Mouse (Mus musculus) liver, embryonic 12.5 days (tissue): ENCODE measurements around the gene Mrps5. TPM values are rescaled to one million over a fixed set of nuclear protein-coding genes. Genes with fewer than 3 reads are reported as not detected.

ENCODE experiments used
- ATAC-seq: fragments of 200-750 bp; cut with Nextera tagmentation; 2 replicates; pipeline ENCODE4 v1.8.0; 2017; ENCODE audit warnings: moderate number of reproducible peaks, mild to moderate bottlenecking, moderate library complexity
- H3K27ac ChIP-seq: fragments of 300-500 bp; sonication (generic); 2 replicates; pipeline ENCODE4 v1.5.1; 2016; ENCODE audit warnings: mild to moderate bottlenecking
- H3K27me3 ChIP-seq: fragments of 300-500 bp; sonication (generic); replicated peaks from 2 replicates; pipeline ENCODE4 v1.6.1; 2016; ENCODE audit warnings: mild to moderate bottlenecking, moderate library complexity
- H3K36me3 ChIP-seq: fragments of 300-500 bp; sonication (generic); 2 replicates; pipeline ENCODE4 v1.6.1; 2016; ENCODE audit warnings: mild to moderate bottlenecking, moderate library complexity
- H3K4me1 ChIP-seq: fragments of 300-500 bp; sonication (generic); 2 replicates; pipeline ENCODE4 v1.6.1; 2016
- H3K4me2 ChIP-seq: fragments of 300-500 bp; sonication (generic); 2 replicates; pipeline ENCODE4 v1.6.1; 2016; ENCODE audit warnings: mild to moderate bottlenecking, moderate library complexity
- H3K4me3 ChIP-seq: fragments of 300-500 bp; sonication (generic); 2 replicates; pipeline ENCODE4 v1.5.1; 2016; ENCODE audit warnings: mild to moderate bottlenecking, moderate library complexity
- H3K9ac ChIP-seq: fragments of 300-500 bp; sonication (generic); 2 replicates; pipeline ENCODE4 v1.6.1; 2016; ENCODE audit warnings: mild to moderate bottlenecking, moderate library complexity
- H3K9me3 ChIP-seq: fragments of 300-500 bp; sonication (generic); replicated peaks from 2 replicates; pipeline ENCODE4 v1.6.1; 2016; ENCODE audit warnings: mild to moderate bottlenecking, moderate library complexity
- WGBS: fragments of 180-500 bp; shearing (Covaris S2); methylation state at CpG from one replicate; pipeline ENCODE4 v1.1.7; 2016; ENCODE audit not compliant: insufficient replicate concordance; 5-methylcytosine and 5-hydroxymethylcytosine counted together
- polyA plus RNA-seq: library from polyadenylated mRNA; unstranded; fragments of >200 nt; fragmentation: Nextera tagmentation; extraction: Ambion mirVana; gene quantifications from 2 replicates; pipeline ENCODE4 v1.2.1, GENCODE M21; 2016

Gene Mrps5
- 132 and 134 TPM in 2 replicates for polyA plus RNA-seq

DNA sequence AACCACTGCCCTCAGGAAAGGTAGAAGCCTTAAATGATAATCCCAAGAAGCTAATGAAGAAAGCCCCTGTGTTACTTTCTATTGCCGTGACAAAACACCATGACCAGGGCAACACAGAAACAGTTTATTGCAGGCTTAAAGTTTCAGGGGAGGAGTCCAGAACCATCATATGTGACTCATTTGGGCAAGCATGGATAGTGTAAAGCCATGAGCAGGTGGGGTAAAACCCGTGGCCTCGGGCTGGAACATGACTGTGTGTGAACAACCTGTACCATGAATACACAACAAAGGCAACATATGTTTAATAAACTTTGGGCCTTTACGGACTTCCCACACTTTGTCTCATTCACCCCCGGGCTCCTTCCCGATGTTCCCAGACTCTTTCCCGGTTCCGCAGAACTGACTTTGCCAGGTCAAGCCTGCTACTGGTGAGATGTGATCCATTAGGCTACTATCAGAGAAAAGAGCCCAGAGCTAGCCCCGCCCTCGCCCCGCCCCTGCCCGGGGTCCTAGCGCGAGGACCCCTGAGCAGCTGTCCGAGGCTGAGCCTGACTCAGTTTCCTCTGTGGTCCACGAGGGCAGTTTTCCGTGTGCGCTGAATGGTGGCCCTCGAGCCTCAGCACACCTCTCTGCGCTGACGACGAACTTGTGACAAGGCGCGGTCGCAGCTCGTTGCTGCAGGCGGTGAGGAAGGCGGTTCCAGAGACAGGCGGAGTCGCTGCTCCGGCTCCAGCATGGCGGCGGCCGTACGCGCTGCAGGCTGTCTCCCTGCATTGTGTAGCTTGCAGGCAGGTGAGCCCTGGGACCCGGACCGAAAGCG is at the start of gene Mrps5, which contains the start of gene Zfp661:
Gene Mrps5 (plus strand): TSS at position 529 of the 820 bp plus-strand sequence.
Gene Zfp661 (minus strand): TSS at position 401 of the 820 bp plus-strand sequence.
- 4% methylated on average over 39 of the region's 39 CpGs for WGBS
- Histone ChIP-seq H3K4me2 (peak within 1 kb of the TSS; percentile 78), H3K36me3 (peaks cover 13% of the 10 kb centered on the region), H3K27ac (peak within 1 kb of the TSS; percentile 87), H3K27me3 (no peaks in the 10 kb centered on the region), H3K4me3 (peak within 1 kb of the TSS; percentile 87), H3K4me1 (peaks cover 46% of the 10 kb centered on the region), H3K9ac (peak within 1 kb of the TSS; percentile 76), H3K9me3 (no peaks in the 10 kb centered on the region)
- ATAC-seq: peak; percentile 84

DNA sequence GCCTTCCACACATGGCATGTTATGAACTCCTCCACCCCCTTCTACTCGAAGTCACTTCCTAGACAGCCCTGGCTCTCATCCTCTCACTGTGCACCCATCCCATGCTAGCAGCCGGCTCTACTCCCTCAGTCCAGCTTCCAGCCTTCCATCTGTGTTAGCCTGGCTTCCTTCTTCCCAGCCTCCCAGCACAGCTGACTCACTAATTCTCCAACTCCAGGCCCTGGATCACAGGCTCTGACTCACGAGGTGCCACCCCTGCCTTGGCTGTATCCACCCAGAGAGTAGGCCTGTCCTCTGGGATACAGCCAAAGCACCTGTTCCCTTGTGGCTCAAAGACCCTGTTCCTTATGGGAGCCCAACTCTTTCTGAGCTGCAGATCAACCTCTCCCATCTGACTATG is 49.5 kb upstream of the Mrps5 start:
- Histone ChIP-seq H3K4me2 (no peak overlapping the region), H3K36me3 (no peaks in the 10 kb centered on the region), H3K4me3 (no peak overlapping the region), H3K27ac (no peak overlapping the region), H3K9ac (no peak overlapping the region), H3K9me3 (no peaks in the 10 kb centered on the region), H3K4me1 (0 out of 2 replicates have a peak, but pooled peaks cover 5% of the 10 kb centered on the region), H3K27me3 (peaks cover 54% of the 10 kb centered on the region)
- 36% methylated on average over 3 of the region's 3 CpGs for WGBS
- no peak for ATAC-seq

DNA sequence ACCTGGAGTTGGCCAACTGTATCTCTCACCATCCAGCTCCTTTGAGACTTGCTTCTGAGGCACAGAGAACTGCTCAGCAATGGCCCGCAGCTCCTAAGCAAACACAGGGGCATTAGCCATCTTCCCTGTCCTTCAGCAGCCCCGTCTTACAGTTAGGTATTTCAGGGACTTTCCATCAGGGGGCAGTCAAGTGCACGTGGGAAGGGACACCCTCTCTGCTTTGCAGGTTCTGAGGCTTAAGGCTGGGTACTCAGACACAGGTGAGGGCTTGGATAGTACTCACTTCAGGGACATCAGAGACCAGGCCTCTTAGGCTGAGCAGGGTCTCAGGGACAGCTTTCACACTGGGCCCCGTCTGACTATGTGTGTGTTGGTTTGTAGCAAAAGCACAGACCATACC is 47.5 kb upstream of the Mrps5 start:
- ATAC-seq: no peak
- peaks cover 71% of the 10 kb centered on the region for H3K27me3 ChIP-seq
- H3K4me3 ChIP-seq: no peak overlapping the region
- 0 out of 2 replicates have a peak, but pooled peaks cover 5% of the 10 kb centered on the region for H3K4me1 ChIP-seq
- no peaks in the 10 kb centered on the region for H3K9me3 ChIP-seq
- H3K9ac ChIP-seq: no peak overlapping the region
- no peaks in the 10 kb centered on the region for H3K36me3 ChIP-seq
- no peak overlapping the region for H3K4me2 ChIP-seq
- WGBS: 28% methylated on average over 4 of the region's 4 CpGs
- H3K27ac ChIP-seq: no peak overlapping the region

DNA sequence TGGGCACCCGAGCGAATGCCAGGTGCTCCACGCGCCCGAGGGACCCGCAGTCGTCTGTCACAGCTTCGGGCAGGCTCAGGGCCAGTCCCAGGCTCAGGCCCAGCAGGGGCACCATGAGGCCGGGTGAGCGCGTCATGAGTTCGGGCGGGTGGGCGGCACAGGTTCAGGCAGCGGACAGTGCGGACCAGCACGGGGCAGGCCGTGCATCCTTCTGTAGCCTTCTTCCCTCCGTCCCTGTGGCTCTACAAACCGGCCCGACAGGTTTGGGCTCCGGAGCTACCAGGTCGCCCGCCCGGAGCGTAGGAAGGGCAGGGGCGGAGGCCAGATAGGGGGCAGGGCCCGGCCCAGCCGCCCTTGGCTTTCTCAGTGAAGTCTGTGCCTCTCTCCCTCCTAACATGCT is 45.8 kb upstream of the Mrps5 start, which contains the start of gene Prom2:
Gene Prom2 (minus strand): TSS at position 283 of the 400 bp plus-strand sequence.
- Histone ChIP-seq H3K4me1 (0 out of 2 replicates have a peak, but pooled peaks cover 5% of the 10 kb centered on the region), H3K9ac (no peak within 1 kb of the TSS), H3K27ac (no peak within 1 kb of the TSS), H3K27me3 (peaks cover 88% of the 10 kb centered on the region), H3K9me3 (no peaks in the 10 kb centered on the region), H3K36me3 (no peaks in the 10 kb centered on the region), H3K4me2 (peak within 1 kb of the TSS; percentile 14; the same call in 1 of the 2 replicates), H3K4me3 (no peak within 1 kb of the TSS)
- ATAC-seq: no peak
- 6% methylated on average over 29 of the region's 29 CpGs for WGBS

DNA sequence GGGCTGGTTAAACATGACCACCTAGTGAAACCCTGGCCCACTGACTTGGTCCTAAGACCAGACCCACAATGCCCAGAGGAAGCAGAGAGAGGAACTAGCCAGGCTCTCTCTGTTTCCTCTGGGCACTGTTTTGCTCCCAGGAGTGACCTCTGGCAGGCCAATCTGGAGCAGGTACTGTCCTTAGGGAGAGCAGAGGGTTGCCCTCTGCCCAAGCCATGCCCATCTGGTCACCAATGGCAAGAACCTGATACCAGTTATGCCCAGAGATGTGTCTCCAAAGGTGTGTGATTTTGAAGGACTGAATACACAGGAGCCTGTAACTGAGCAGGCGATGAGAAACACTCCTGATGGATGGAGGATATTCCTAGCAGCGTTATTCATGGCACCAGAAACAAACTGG is 45.3 kb upstream of the Mrps5 start:
- Histone ChIP-seq H3K27me3 (peaks cover 92% of the 10 kb centered on the region), H3K4me3 (no peak overlapping the region), H3K9ac (no peak overlapping the region), H3K4me1 (0 out of 2 replicates have a peak, but pooled peaks cover 5% of the 10 kb centered on the region), H3K9me3 (no peaks in the 10 kb centered on the region), H3K4me2 (no peak overlapping the region), H3K36me3 (no peaks in the 10 kb centered on the region), H3K27ac (no peak overlapping the region)
- ATAC-seq: no peak
- WGBS: 56% methylated on average over 2 of the region's 2 CpGs

DNA sequence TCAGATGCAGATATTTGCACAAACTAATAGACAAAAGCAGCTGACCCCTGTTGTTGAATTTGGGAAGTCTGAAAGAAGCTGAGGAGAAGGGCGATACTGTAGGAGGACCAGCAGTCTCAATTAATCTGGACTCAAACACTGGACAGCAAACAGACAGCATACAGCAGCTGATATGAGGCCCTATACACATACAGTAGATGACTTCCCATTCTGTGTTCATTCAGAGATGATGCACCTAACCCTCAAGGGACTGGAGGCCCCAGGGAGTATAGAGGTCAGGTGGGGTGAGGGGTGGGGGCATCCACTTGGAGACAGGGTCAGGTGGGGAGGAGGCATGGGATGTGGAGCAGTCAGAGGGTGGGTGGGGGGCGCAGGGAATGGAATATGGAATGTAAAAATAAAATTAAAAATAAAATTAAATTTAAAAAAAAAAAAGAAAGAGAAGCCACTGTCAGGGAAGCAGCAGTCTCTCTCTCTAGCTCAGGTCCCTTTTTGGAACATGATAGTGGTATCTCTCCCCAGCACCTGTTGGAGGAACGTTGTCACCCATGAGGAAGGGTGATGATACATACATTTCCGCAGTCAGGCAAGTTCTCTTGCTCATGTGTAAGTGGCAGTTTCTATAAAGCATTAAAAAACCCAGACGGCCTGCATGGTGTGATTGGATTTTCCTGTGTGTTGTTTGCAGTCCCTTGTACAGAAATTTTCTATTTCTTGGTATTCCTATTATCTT is 38.5 kb upstream of the Mrps5 start:
- H3K27ac ChIP-seq: peak overlapping the region; percentile 72
- H3K9ac ChIP-seq: 0 out of 2 replicates have a peak overlapping the region, but pooled peaks have one; percentile 28
- ATAC-seq: peak; percentile 91

DNA sequence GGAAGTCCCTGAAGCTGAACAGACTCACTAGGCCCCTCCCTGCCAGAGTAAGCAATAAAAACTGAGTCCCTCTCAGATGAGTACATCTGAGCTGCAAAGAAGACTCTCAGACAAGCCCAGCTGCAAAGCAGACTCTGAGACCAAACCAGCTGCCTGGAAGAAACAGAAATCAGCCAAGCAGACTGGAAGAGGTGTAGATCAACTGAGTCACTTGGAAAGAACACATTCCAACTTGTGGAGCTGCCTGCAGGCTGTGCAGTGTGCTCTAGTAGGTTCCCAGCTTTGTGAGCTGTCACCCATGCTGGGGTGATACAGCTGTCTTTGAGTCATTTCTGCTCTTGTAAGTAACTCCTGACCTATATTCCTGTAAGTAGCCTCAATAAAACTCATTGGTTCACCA is 37.3 kb upstream of the Mrps5 start:
- Histone ChIP-seq H3K27me3 (peaks cover 30% of the 10 kb centered on the region), H3K4me2 (no peak overlapping the region), H3K9ac (no peak overlapping the region), H3K9me3 (no peaks in the 10 kb centered on the region), H3K4me3 (no peak overlapping the region), H3K27ac (no peak overlapping the region), H3K36me3 (no peaks in the 10 kb centered on the region), H3K4me1 (peaks cover 14% of the 10 kb centered on the region; the same call in 1 of the 2 replicates)
- ATAC-seq: no peak

More for the DNA sequence above, 38.5 kb upstream of the Mrps5 start:
- Histone ChIP-seq H3K4me1 (peaks cover 14% of the 10 kb centered on the region; the same call in 1 of the 2 replicates), H3K36me3 (no peaks in the 10 kb centered on the region), H3K4me2 (peak overlapping the region; percentile 34), H3K27me3 (peaks cover 34% of the 10 kb centered on the region), H3K9me3 (no peaks in the 10 kb centered on the region), H3K4me3 (no peak overlapping the region)
- WGBS: 35% methylated on average over 5 of the region's 5 CpGs

DNA sequence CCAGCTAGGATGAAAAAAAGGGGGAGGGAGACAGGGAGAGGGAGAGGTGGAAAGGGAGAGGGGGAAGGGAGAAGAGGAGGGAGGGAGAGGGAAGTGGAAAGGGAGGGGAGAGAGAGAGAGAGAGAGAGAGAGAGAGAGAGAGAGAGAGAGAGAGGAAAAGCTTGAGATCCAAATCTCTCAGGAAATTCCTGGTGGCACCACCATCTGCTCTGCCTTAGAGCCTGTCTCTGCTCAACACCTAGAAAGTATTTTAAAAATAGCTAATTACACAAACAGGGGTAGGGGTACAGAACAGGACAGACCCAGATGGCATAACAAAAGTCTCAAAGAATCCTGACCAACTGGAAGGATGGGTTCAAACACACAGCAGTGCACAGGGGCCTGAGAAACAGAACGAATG is 36.6 kb upstream of the Mrps5 start:
- WGBS: 33% methylated on average over 1 of the region's 1 CpGs
- Histone ChIP-seq H3K9me3 (no peaks in the 10 kb centered on the region), H3K4me2 (no peak overlapping the region), H3K27me3 (peaks cover 22% of the 10 kb centered on the region), H3K36me3 (no peaks in the 10 kb centered on the region), H3K4me3 (no peak overlapping the region), H3K4me1 (peaks cover 14% of the 10 kb centered on the region; the same call in 1 of the 2 replicates), H3K9ac (no peak overlapping the region), H3K27ac (no peak overlapping the region)
- ATAC-seq: no peak

DNA sequence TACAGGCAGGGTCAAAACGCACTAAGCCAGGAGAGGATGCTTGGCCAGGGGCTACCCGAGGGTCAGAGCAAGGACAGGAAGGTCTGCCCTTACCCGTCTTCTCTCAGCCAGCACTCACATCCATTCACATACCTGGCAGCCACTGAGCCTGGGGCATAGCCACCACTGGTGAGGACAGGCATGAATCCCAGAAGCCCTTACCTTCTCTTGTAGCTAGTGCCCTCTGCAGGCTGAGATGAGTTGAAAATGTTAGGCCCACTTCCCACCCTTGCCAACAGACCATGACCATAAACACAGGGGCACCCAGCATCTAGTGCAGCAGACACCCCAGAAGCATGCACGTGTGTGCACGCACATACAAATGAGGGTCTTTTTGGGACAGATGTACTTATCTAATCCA is 35.9 kb upstream of the Mrps5 start:
- WGBS: 37% methylated on average over 5 of the region's 5 CpGs
- H3K4me1 ChIP-seq: peaks cover 14% of the 10 kb centered on the region; the same call in 1 of the 2 replicates
- no peak overlapping the region for H3K4me2 ChIP-seq

DNA sequence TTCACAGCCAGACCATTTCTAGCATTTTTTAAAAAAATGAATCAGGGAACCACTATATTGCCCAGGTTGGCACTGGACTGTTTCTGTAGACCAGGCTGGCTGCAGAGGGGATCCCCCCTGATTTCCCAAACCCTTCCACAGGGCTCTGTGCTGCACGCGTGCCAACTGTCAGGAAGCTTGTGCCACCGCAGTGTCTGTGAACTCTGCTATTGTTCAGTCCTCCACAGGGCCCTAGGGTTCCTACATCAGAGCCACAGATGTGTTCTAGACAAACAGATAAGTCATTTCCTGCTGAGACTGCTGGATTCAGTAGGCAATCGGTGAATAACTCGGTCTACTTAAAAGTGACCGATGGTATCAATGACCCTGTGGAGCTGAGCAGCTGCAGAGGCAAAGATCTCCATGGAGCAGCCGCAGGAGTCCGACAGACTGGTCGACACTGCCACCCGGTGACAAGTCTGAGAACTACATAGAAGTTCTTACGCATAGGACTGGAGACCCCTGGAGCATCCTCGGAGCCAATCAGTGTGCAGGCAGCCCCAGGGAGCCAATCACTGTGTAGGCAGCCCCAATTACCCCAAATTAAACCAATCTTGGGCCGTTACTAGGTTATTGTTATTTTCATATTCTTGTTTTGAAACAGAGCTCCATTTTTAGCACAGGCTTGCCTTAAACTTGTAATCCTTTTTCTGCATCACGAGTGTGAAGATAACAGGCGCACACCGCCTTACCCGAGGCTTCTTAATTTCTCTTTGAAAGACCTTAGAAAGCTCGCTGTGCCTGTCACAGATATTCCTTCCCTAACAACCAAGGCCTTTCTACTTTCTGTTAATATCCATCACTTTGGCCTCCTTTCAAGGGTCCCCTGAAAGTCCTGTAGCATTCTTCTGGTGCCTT is 27.7 kb upstream of the Mrps5 start:
- peak overlapping the region; percentile 30; the same call in 1 of the 2 replicates for H3K4me2 ChIP-seq
- H3K36me3 ChIP-seq: no peaks in the 10 kb centered on the region
- 19% methylated on average over 18 of the region's 18 CpGs for WGBS
- no peak overlapping the region for H3K9ac ChIP-seq
- H3K27me3 ChIP-seq: peaks cover 30% of the 10 kb centered on the region
- H3K9me3 ChIP-seq: no peaks in the 10 kb centered on the region
- no peak overlapping the region for H3K4me3 ChIP-seq
- ATAC-seq: peak; percentile 73
- H3K4me1 ChIP-seq: no peaks in the 10 kb centered on the region
- no peak overlapping the region for H3K27ac ChIP-seq

More for the DNA sequence above, 35.9 kb upstream of the Mrps5 start:
- Histone ChIP-seq H3K27ac (no peak overlapping the region), H3K9ac (no peak overlapping the region), H3K27me3 (peaks cover 16% of the 10 kb centered on the region), H3K36me3 (no peaks in the 10 kb centered on the region), H3K9me3 (no peaks in the 10 kb centered on the region), H3K4me3 (no peak overlapping the region)
- no peak for ATAC-seq

DNA sequence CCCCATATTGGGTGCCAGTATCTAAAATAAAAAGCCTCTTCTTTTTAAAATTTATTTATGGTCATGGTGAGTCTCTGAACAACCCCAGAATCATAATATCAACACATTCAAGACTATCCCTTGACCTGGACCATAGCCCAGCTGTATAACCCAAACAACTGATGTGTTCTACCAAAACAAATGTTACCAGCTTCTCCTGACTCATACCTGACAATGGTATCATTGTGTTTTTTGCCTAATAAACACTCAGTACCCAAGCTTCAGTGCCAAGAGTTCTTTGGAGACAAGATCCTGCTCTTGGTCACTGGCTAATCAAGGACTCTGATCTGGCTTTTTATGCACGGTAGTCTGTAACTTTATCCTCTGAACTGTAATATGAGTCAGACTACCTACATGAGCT is 13.7 kb upstream of the Mrps5 start:
- no peak for ATAC-seq
- no peak overlapping the region for H3K27ac ChIP-seq
- H3K9ac ChIP-seq: no peak overlapping the region
- no peak overlapping the region for H3K4me2 ChIP-seq
- no peaks in the 10 kb centered on the region for H3K4me1 ChIP-seq
- 43% methylated on average over 1 of the region's 1 CpGs for WGBS
- H3K9me3 ChIP-seq: no peaks in the 10 kb centered on the region
- H3K27me3 ChIP-seq: no peaks in the 10 kb centered on the region
- peaks cover 24% of the 10 kb centered on the region for H3K36me3 ChIP-seq
- H3K4me3 ChIP-seq: no peak overlapping the region
